Mouse (Mus musculus) CD8-positive naive resting alpha-beta T cell, adult 57 days (primary cell): ENCODE data around the gene Olfr1294. TPM values are rescaled to one million over a fixed set of nuclear protein-coding genes. Genes with fewer than 3 reads are reported as not detected.

Source experiments
- total RNA-seq: library from RNA; stranded (reverse); gene quantifications from one replicate; pipeline ENCODE4 v1.2.4, GENCODE M21; 2023

Gene Olfr1294
- not detected for total RNA-seq

DNA sequence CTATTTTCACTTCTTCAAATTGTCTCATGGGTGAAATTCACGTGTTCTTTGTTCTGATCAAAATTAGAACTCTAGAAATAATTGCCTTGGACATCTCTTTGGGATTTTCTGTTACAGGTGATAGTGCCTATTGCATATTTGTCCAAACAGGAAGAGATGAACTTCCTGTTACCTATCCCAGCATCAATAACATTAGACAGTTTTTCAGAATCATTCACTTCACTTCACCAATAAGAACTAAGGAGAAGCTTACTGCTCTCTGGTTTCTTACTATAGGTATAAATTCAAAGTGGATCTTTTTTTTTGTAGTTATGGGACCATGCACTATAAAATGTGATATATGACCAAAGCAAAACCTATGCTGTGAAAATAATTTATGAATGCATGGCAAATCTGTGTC is at the start of gene Olfr1294:
Gene Olfr1294 (minus strand): TSS at position 101 of the 400 bp plus-strand sequence.

DNA sequence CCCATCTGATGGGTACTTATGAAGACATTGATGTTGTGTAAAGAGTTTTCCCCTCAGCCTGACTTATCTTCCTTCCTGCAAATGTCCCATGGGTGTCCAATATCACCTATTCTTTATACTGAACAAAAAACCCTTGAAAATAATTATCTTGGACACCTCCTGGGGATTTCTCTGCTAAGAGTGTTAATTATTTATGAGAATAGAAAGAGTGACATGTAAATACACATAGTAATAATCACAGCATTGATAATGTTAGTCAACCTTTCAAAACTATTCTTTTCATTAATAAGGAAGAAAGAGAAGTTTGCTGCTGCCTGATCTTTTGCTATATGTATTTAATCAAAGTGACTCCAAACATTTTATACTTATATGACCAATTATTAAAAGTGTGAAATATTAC is 29.5 kb upstream of the Olfr1294 start, which contains the start of gene Olfr1295:
Gene Olfr1295 (minus strand): TSS at position 101 of the 400 bp plus-strand sequence.

DNA sequence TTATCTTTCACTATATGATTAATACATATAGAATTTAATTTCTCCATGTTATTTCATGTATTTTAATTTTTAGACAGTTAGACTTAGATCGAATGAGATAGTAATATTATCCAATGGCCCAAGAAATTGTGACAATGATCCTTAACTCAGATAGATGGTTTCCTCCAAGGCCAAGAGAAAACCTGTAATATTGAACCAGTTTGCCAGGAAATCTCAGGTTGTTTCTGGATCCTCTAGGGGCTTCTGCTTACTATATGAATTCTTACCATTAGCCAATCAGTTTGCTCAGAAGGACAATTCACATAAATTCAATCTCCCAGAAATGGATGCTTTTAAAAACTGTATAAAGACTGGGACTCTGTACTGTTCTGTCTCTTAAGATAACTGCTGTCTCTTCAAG is 15.2 kb downstream of the Olfr1294 start, which contains the start of gene Olfr1293-ps:
Gene Olfr1293-ps (plus strand): TSS at position 301 of the 400 bp plus-strand sequence.

DNA sequence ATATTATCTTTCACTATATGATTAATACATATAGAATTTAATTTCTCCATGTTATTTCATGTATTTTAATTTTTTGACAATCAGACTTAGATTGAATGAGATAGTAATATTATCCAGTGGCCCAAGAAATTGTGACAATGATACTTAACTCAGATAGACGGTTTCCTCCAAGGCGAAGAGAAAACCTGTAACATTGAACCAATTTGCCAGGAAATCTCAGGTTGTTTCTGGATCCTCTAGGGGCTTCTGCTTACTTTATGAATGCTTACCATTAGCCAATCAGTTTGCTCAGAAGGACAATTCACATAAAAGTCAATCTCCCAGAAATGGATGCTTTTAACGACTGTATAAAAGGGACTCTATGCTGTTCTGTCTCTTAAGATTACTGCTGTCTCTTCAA is 43.2 kb downstream of the Olfr1294 start, which contains the start of gene Olfr1291-ps1:
Gene Olfr1291-ps1 (plus strand): TSS at position 301 of the 400 bp plus-strand sequence.

DNA sequence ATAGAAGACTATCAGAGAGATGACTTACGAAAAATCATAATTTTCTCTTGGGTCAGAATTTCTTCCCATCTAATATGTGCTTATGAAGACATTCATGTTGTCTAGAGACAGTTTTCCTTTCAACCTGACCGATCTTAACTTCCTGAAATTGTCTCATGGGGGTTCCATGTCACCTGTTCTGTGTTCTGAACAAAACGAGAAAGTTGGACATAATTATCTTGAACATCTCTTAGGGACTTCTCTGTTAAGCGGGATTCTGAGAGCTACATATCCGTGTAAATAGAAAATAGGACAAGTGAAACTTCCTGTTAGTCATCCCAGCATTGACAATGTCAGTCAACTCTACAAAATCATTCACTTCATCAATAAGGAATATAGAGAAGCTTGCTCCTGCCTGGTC is 46.4 kb downstream of the Olfr1294 start, which contains the start of gene Olfr1290:
Gene Olfr1290 (minus strand): TSS at position 101 of the 400 bp plus-strand sequence.

Other genes with a start within 250 kb of the Olfr1294 start
- not detected for gene Olfr1279, start 239.7 kb downstream of the Olfr1294 start, total RNA-seq
- not detected for gene Olfr1280, start 226.3 kb downstream of the Olfr1294 start, total RNA-seq
- gene Olfr1281, start 213.8 kb downstream of the Olfr1294 start, total RNA-seq: not detected
- not detected for gene Olfr1282, start 204.2 kb downstream of the Olfr1294 start, total RNA-seq
- not detected for gene Olfr1283, start 173.5 kb downstream of the Olfr1294 start, total RNA-seq
- gene Olfr1284, start 164.8 kb downstream of the Olfr1294 start, total RNA-seq: not detected
- not detected for gene Olfr1286, start 117.2 kb downstream of the Olfr1294 start, total RNA-seq
- gene Olfr1287, start 91.1 kb downstream of the Olfr1294 start, total RNA-seq: not detected
- gene Olfr1288, start 66.2 kb downstream of the Olfr1294 start, total RNA-seq: not detected
- not detected for gene Olfr1289, start 59.5 kb downstream of the Olfr1294 start, total RNA-seq
- gene Olfr1290, start 46.5 kb downstream of the Olfr1294 start, total RNA-seq: not detected
- gene Olfr1291-ps1, start 43.1 kb downstream of the Olfr1294 start, total RNA-seq: not detected
- not detected for gene Olfr1293-ps, start 15.1 kb downstream of the Olfr1294 start, total RNA-seq
- not detected for gene Olfr1295, start 29.4 kb upstream of the Olfr1294 start, total RNA-seq
- not detected for gene Olfr1297, start 86.2 kb upstream of the Olfr1294 start, total RNA-seq
- gene Olfr1298, start 108.9 kb upstream of the Olfr1294 start, total RNA-seq: not detected
- not detected for gene Olfr1299, start 121.1 kb upstream of the Olfr1294 start, total RNA-seq
- not detected for gene Olfr1301, start 210.7 kb upstream of the Olfr1294 start, total RNA-seq
- gene Olfr1302, start 237.1 kb upstream of the Olfr1294 start, total RNA-seq: not detected